Mouse (Mus musculus) ES-E14 (cell line): Measurements from ENCODE around the gene Ankfy1. TPM values are rescaled to one million over a fixed set of nuclear protein-coding genes. Genes with fewer than 3 reads are reported as not detected.
A peak's percentile ranks its signal among the peaks of the same experiment; 100 is the strongest.

Experiments used
- DNase-seq: peaks from one replicate; pipeline ENCODE4 v3.0.0-alpha.2; 2013; ENCODE audit warnings: low read depth, low spot score
- H3K27ac ChIP-seq: 2 replicates; pipeline ENCODE4 v1.5.1; 2012; ENCODE audit warnings: low read depth, mild to moderate bottlenecking, low read length, moderate library complexity, mixed read lengths; ENCODE audit not compliant: poor library complexity, insufficient read depth, severe bottlenecking
- H3K36me3 ChIP-seq: 2 replicates; pipeline ENCODE4 v1.6.1; 2012; ENCODE audit warnings: mild to moderate bottlenecking, low read length, moderate library complexity, mixed read lengths; ENCODE audit not compliant: control insufficient read depth, poor library complexity, insufficient read depth, severe bottlenecking
- H3K4me1 ChIP-seq, 2 experiments: fragments of 150-350 bp in 1 of 2; sonication (generic) in 1 of 2; 2 replicates each; pipeline ENCODE4 v1.6.1; 2012; ENCODE audit warnings: low read length in 2 of 2, mild to moderate bottlenecking in 1 of 2, mixed read lengths in 1 of 2; ENCODE audit not compliant: control insufficient read depth in 2 of 2, insufficient read depth in 2 of 2, poor library complexity in 1 of 2
- H3K4me3 ChIP-seq, 2 experiments: fragments of 150-350 bp in 1 of 2; sonication (generic) in 1 of 2; 2 replicates each; pipeline ENCODE4 v1.5.1; 2012; ENCODE audit warnings: low read length in 2 of 2, low read depth in 1 of 2, mild to moderate bottlenecking in 1 of 2, mixed read lengths in 1 of 2; ENCODE audit not compliant: insufficient read depth in 1 of 2, poor library complexity in 1 of 2, severe bottlenecking in 1 of 2
- H3K9ac ChIP-seq: 2 replicates; pipeline ENCODE4 v1.6.1; 2012; ENCODE audit warnings: low read depth, mild to moderate bottlenecking, low read length, mixed read lengths; ENCODE audit not compliant: poor library complexity, insufficient read depth, severe bottlenecking
- H3K9me3 ChIP-seq: fragments of 150-350 bp; sonication (generic); 2 replicates; pipeline ENCODE4 v1.6.1; 2012; ENCODE audit warnings: low read depth, mild to moderate bottlenecking, low read length; ENCODE audit not compliant: control insufficient read depth, insufficient read depth
- CHD2 ChIP-seq: IDR thresholded peaks from 2 replicates; pipeline ENCODE4 v1.6.1; 2014; ENCODE audit warnings: mild to moderate bottlenecking, low read depth, low read length, inconsistent platforms
- HCFC1 ChIP-seq: IDR thresholded peaks from 2 replicates; pipeline ENCODE4 v1.6.1; 2012; ENCODE audit warnings: low read length, inconsistent platforms, borderline replicate concordance; ENCODE audit not compliant: insufficient read depth
- MAFK ChIP-seq: IDR thresholded peaks from 2 replicates; pipeline ENCODE4 v1.6.1; 2014; ENCODE audit warnings: mild to moderate bottlenecking, low read depth, low read length, inconsistent platforms; ENCODE audit not compliant: insufficient read depth
- ZC3H11A ChIP-seq: IDR thresholded peaks from 2 replicates; pipeline ENCODE4 v1.6.1; 2012; ENCODE audit warnings: low read depth, mild to moderate bottlenecking, inconsistent platforms, low read length, borderline replicate concordance
- ZNF384 ChIP-seq: IDR thresholded peaks from 2 replicates; pipeline ENCODE4 v1.6.1; 2012; ENCODE audit warnings: low read depth, low read length, inconsistent platforms
- in situ Hi-C, 2 experiments: fragments of 600-800 bp; cut with MboI; formaldehyde crosslinking; loops; one replicate each; pipeline ENCODE4 v1.15.1; 2025; ENCODE audit warnings: low sequenced_read_pairs in 2 of 2, inconsistent platforms in 1 of 2; ENCODE audit not compliant: unreplicated experiment in 2 of 2
- total RNA-seq: library from RNA; depleted of rRNA; stranded (reverse); fragments of 300-350 nt; gene quantifications from 2 replicates; pipeline ENCODE4 v1.2.3, GENCODE M21; 2012

The Ankfy1 gene
- total RNA-seq, 1 experiment, result 31.5 TPM

DNA sequence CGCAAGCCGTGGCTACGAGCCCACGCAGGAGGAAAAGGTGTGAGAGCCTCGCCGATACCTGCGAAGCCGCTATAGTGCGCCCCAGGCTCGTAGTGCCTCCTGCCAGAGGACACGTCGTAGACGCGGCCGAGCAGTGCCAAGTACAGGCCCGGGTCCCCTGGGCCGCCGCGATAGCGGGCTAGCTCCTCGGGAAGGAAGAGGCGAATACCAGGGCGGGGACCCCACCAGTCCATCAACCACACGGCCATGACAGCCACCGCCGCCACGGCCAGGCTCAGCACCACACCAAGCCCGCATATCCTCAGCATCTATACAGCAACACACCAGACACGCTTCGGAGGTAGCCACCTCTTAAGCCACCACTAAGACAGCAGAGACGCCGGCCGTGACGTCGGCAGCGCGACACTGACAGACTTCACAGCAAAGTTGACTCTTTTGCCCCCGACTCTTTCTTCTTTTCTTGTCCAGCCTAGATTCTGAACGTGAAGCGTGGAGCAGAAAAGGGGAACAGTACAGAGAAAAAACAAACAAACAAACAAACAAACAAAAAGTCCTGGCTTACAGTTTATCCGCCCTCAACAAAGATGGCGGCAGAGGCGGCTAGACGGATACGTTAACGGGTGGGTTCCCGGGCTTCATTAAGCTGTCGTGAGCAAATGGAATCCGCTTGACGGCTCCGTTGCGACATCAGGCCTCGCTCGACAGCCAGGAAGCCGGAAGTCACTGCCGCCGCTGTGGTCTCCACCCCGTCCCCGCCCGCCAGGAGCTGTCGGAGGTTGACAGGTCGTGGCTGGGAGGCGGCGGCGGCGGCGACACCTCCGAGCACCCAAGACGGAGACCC lies 105.9 kb downstream of the Ankfy1 start, which contains the start of the genes Cyb5d2 and Zzef1:
Gene Cyb5d2 (minus strand): TSS at position 688 of the 841 bp plus-strand sequence.
Gene Zzef1 (plus strand): TSS at position 772 of the 841 bp plus-strand sequence.
- H3K27ac ChIP-seq, result no peak within 1 kb of the TSS
- peak; percentile 85 for TF ChIP-seq HCFC1
- TF ChIP-seq CHD2, result no peak
- no peak for TF ChIP-seq ZC3H11A
- no peak for TF ChIP-seq ZNF384
- TF ChIP-seq MAFK, result no peak

DNA sequence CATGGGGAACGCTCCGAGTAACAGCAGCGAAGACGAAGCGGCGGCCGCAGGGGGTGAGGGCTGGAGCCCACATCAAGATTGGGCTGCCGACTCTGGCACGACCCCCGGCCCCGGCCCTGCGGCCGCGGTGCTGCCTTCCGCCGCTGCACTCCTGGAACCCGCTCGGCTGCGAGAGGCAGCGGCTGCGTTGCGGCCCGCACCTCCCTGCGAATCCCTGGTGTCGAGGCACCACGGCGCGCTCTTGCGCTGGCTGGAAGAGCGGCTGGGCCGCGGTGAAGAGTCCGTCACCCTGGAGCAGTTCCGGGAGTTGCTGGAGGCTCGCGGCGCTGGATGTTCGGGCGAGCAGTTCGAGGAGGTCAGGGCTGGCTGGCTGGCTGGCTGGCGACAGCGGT lies 106.5 kb downstream of the Ankfy1 start:
- Histone ChIP-seq H3K9ac (peak overlapping the region; percentile 79), H3K4me1 (peaks cover 0 to 4% of the 10 kb centered on the region in 2 experiments; a peak in 2 of 4 replicates), H3K9me3 (no peaks in the 10 kb centered on the region), H3K4me3 (peak overlapping the region; percentile 81 to 87), H3K27ac (no peak overlapping the region), H3K36me3 (no peaks in the 10 kb centered on the region)
- TF ChIP-seq ZC3H11A, result no peak
- TF ChIP-seq ZNF384, result no peak
- TF ChIP-seq CHD2, result no peak
- TF ChIP-seq MAFK, result no peak
- TF ChIP-seq HCFC1, result no peak
- DNase-seq, result no peak
- in situ Hi-C loops, result no loop called here

More for the DNA sequence above, 105.9 kb downstream of the Ankfy1 start, which contains the start of the genes Cyb5d2 and Zzef1:
- Histone ChIP-seq H3K4me3 (peak within 1 kb of the TSS; percentile 81 to 87), H3K9me3 (no peaks in the 10 kb centered on the region), H3K4me1 (peaks cover 0 to 4% of the 10 kb centered on the region in 2 experiments; a peak in 2 of 4 replicates), H3K9ac (peak within 1 kb of the TSS; percentile 92), H3K36me3 (no peaks in the 10 kb centered on the region)
- in situ Hi-C loops, result no loop called here
- DNase-seq, result peak; percentile 94

DNA sequence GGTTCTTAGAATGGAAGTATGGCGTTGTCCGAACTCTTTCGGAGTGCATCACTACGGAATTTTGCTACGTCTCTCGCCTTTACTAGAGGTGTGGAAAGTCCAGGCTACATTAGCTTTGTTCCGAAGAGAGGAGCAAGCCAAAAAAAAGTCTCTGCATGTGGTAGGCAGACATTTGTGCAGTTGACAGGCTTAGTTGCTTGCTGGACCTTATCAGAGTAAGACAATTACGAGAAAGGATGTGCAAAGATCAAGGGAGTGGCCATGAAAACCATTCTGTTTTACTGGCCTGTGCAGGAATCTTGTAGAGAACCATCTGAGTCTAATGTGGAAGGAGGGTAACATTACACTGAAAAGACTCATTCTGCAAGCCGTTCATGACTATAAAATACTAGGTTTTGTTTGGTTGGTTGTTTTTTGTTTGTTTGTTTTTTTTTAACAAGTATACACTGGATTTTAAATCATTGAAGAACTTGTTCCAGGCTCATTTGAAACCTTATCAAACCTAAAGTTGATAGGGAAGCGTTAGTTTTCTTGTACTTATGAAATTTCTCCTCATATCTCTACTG lies 107.0 kb downstream of the Ankfy1 start:
- Histone ChIP-seq H3K27ac (no peak overlapping the region), H3K9me3 (no peaks in the 10 kb centered on the region), H3K4me3 (peak overlapping the region; percentile 81 to 87), H3K4me1 (peaks cover 0 to 4% of the 10 kb centered on the region in 2 experiments; a peak in 2 of 4 replicates), H3K36me3 (no peaks in the 10 kb centered on the region), H3K9ac (peak overlapping the region; percentile 79)
- in situ Hi-C loops, result no loop called here
- TF ChIP-seq ZC3H11A (no peak), CHD2 (no peak), HCFC1 (no peak)
- no peak for DNase-seq

DNA sequence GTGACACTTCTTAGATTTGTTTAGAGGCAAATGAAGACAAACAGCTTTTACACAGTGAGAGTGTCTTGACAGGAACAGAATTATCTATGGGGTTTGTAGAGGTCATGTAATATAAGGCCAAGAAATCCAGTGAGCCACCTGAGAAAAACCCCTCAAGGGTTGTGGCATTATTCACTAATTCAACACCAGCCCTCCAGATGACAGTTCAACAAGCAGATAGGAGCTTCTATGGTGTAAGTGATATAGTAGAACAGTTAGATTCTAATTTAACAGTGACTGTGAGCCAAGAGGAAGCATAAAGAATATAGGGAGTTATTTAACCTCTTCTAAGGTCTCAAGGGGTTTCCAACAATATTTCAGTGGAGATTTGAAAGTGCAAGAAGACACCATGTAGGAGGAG lies 108.3 kb downstream of the Ankfy1 start:
- no peak for TF ChIP-seq CHD2
- TF ChIP-seq ZC3H11A, result no peak
- no peak for TF ChIP-seq HCFC1
- no peak for TF ChIP-seq ZNF384
- TF ChIP-seq MAFK, result no peak
- Histone ChIP-seq H3K4me1 (peaks cover 0 to 4% of the 10 kb centered on the region in 2 experiments; a peak in 2 of 4 replicates), H3K9ac (no peak overlapping the region), H3K27ac (no peak overlapping the region), H3K9me3 (no peaks in the 10 kb centered on the region), H3K4me3 (no peak overlapping the region), H3K36me3 (no peaks in the 10 kb centered on the region)
- no peak for DNase-seq
- in situ Hi-C loops, result no loop called here
